Mouse (Mus musculus) kidney, postnatal 0 days (tissue): ENCODE data around the gene Rin1. TPM values are rescaled to one million over a fixed set of nuclear protein-coding genes. Genes with fewer than 3 reads are reported as not detected.
"Not testable (repeated sequence)": the region's sequence is repeated elsewhere in the genome, so short reads cannot be mapped to it uniquely, and the experiment has no call there.

Source experiments
- ATAC-seq: fragments of 200-750 bp; cut with Nextera tagmentation; replicated peaks from 2 replicates; pipeline ENCODE4 v1.8.0; 2017; ENCODE audit warnings: low read depth, moderate number of reproducible peaks, moderate TSS enrichment, moderate library complexity; ENCODE audit not compliant: low FRiP score
- DNase-seq: peaks from one replicate; pipeline ENCODE4 v3.0.0-alpha.2; 2016; ENCODE audit warnings: low spot score
- H3K27ac ChIP-seq: fragments of 300-500 bp; sonication (generic); 2 replicates; pipeline ENCODE4 v1.5.1; 2014; ENCODE audit warnings: mild to moderate bottlenecking
- H3K27me3 ChIP-seq: fragments of 300-500 bp; sonication (generic); 2 replicates; pipeline ENCODE4 v1.6.1; 2014; ENCODE audit warnings: low read length, mixed read lengths; ENCODE audit not compliant: insufficient read depth
- H3K36me3 ChIP-seq: fragments of 300-500 bp; sonication (generic); 2 replicates; pipeline ENCODE4 v1.6.1; 2014; ENCODE audit warnings: low read length, mixed read lengths; ENCODE audit not compliant: insufficient read depth
- H3K4me1 ChIP-seq: fragments of 300-500 bp; sonication (generic); replicated peaks from 2 replicates; pipeline ENCODE4 v1.6.1; 2014; ENCODE audit warnings: antibody characterized with exemption, low read length, mixed read lengths; ENCODE audit not compliant: insufficient read depth
- H3K4me2 ChIP-seq: fragments of 300-500 bp; sonication (generic); 2 replicates; pipeline ENCODE4 v1.6.1; 2014; ENCODE audit warnings: mild to moderate bottlenecking, low read length, moderate library complexity, mixed read lengths
- H3K4me3 ChIP-seq: fragments of 300-500 bp; sonication (generic); replicated peaks from 2 replicates; pipeline ENCODE4 v1.5.1; 2014; ENCODE audit warnings: low read depth, low read length
- H3K9ac ChIP-seq: fragments of 300-500 bp; sonication (generic); 2 replicates; pipeline ENCODE4 v1.6.1; 2014; ENCODE audit warnings: low read depth, low read length
- H3K9me3 ChIP-seq: fragments of 300-500 bp; sonication (generic); replicated peaks from 2 replicates; pipeline ENCODE4 v1.6.1; 2016; ENCODE audit warnings: low read length, inconsistent platforms, mixed read lengths
- CTCF ChIP-seq: IDR thresholded peaks from 2 replicates; pipeline ENCODE4 v1.5.1; 2016; ENCODE audit warnings: antibody characterized with exemption, low read depth, mild to moderate bottlenecking, moderate library complexity
- WGBS: fragments of 180-500 bp; shearing (Covaris S2); extraction: QIAGEN DNeasy Blood & Tissue Kit; methylation state at CpG from one replicate; pipeline ENCODE4 v1.1.7; 2014; 5-methylcytosine and 5-hydroxymethylcytosine counted together
- polyA plus RNA-seq: library from polyadenylated mRNA; unstranded; fragments of >200 nt; fragmentation: Nextera tagmentation; extraction: Ambion mirVana; gene quantifications from 2 replicates; pipeline ENCODE4 v1.2.1, GENCODE M21; 2015

Gene Rin1
- polyA plus RNA-seq, 1 experiment from 2014 or later: 3.2 TPM

- Histone ChIP-seq H3K36me3 (no peaks in the 10 kb centered on the region), H3K4me2 (no peak overlapping the region), H3K9me3 (no peaks in the 10 kb centered on the region), H3K9ac (no peak overlapping the region), H3K4me1 (peaks cover 4% of the 10 kb centered on the region; the same call in 1 of the 2 replicates), H3K27me3 (peaks cover 31% of the 10 kb centered on the region; the same call in 1 of the 2 replicates), H3K27ac (no peak overlapping the region), H3K4me3 (no peak overlapping the region)
- 66% methylated on average over 24 of the region's 24 CpGs for WGBS
- TF ChIP-seq CTCF: no peak
- ATAC-seq (0 out of 2 replicates have a peak, but pooled peaks have one; percentile 8), DNase-seq (no peak)
Measured at GRCm38 (mm10) chr19:5082596-5082995, 32.3 kb downstream of the Rin1 start.

- TF ChIP-seq CTCF: no peak
- peaks cover 4% of the 10 kb centered on the region; the same call in 1 of the 2 replicates for H3K4me1 ChIP-seq
- no peak overlapping the region for H3K4me3 ChIP-seq
- DNase-seq (no peak), ATAC-seq (no peak)
- no peak overlapping the region for H3K4me2 ChIP-seq
- no peak overlapping the region for H3K9ac ChIP-seq
- no peaks in the 10 kb centered on the region for H3K36me3 ChIP-seq
- H3K27me3 ChIP-seq: peaks cover 31% of the 10 kb centered on the region; the same call in 1 of the 2 replicates
- H3K27ac ChIP-seq: no peak overlapping the region
- H3K9me3 ChIP-seq: no peaks in the 10 kb centered on the region
- 77% methylated on average over 3 of the region's 3 CpGs for WGBS
Measured at GRCm38 (mm10) chr19:5083961-5084833, 33.9 kb downstream of the Rin1 start.

GRCm38 (mm10) chr19:5084834-5085144 lies 34.5 kb downstream of the Rin1 start:
- peak overlapping the region; percentile 41 for H3K4me3 ChIP-seq
- WGBS: 2% methylated on average over 15 of the region's 15 CpGs
- no peak overlapping the region for H3K9ac ChIP-seq
- no peak for DNase-seq
- peaks cover 4% of the 10 kb centered on the region; the same call in 1 of the 2 replicates for H3K4me1 ChIP-seq
- no peak overlapping the region for H3K27ac ChIP-seq
- no peak for TF ChIP-seq CTCF
- peak overlapping the region; percentile 84 for H3K4me2 ChIP-seq
- peaks cover 31% of the 10 kb centered on the region; the same call in 1 of the 2 replicates for H3K27me3 ChIP-seq
- H3K9me3 ChIP-seq: no peaks in the 10 kb centered on the region
- no peaks in the 10 kb centered on the region for H3K36me3 ChIP-seq
- ATAC-seq: no peak

GRCm38 (mm10) chr19:5085145-5085863 lies 35.0 kb downstream of the Rin1 start, which contains the start of gene Tmem151a:
Gene Tmem151a, minus strand, starts transcription at chr19:5085531.
- peak within 1 kb of the TSS; percentile 84 for H3K4me2 ChIP-seq
- H3K4me1 ChIP-seq: peaks cover 4% of the 10 kb centered on the region; the same call in 1 of the 2 replicates
- H3K27ac ChIP-seq: no peak within 1 kb of the TSS
- no peaks in the 10 kb centered on the region for H3K9me3 ChIP-seq
- no peaks in the 10 kb centered on the region for H3K36me3 ChIP-seq
- peak within 1 kb of the TSS; percentile 41 for H3K4me3 ChIP-seq
- ATAC-seq (no peak), DNase-seq (no peak)
- WGBS: under 1% methylated on average over 64 of the region's 69 CpGs
- 0 out of 2 replicates have a peak within 1 kb of the TSS, but pooled peaks have one; percentile 32 for H3K9ac ChIP-seq
- peaks cover 31% of the 10 kb centered on the region; the same call in 1 of the 2 replicates for H3K27me3 ChIP-seq
- TF ChIP-seq CTCF: no peak

GRCm38 (mm10) chr19:5086533-5086932 lies 36.3 kb downstream of the Rin1 start:
- not testable (repeated sequence) for ATAC-seq, H3K4me2 ChIP-seq, H3K36me3 ChIP-seq, H3K4me3 ChIP-seq, H3K9ac ChIP-seq, DNase-seq, H3K27ac ChIP-seq, H3K9me3 ChIP-seq, H3K4me1 ChIP-seq
- peak; percentile 45; the same call in 1 of the 2 replicates for TF ChIP-seq CTCF
- H3K27me3 ChIP-seq: peaks cover 31% of the 10 kb centered on the region; the same call in 1 of the 2 replicates
- 60% methylated on average over 4 of the region's 4 CpGs for WGBS
